Mouse (Mus musculus) thymus, postnatal 4 days (tissue): ENCODE results near the gene Mettl14.
A peak's percentile ranks its signal among the peaks of the same experiment; 100 is the strongest.
"Not testable (repeated sequence)": the region's sequence is repeated elsewhere in the genome, so short reads cannot be mapped to it uniquely, and the experiment has no call there.

Source experiments
- DNase-seq: peaks from one replicate; pipeline ENCODE4 v3.0.0; 2021

The Mettl14 gene

GRCm38 (mm10) chr3:123385486-123386156, at the start of gene Mettl14:
Mettl14 (minus strand) TSS chr3:123386108.
- peak; percentile 96 for DNase-seq

- no peak for DNase-seq
Measured at GRCm38 (mm10) chr3:123433362-123433761, 47.5 kb upstream of the Mettl14 start.

- no peak for DNase-seq
Measured at GRCm38 (mm10) chr3:123431951-123432674, 46.2 kb upstream of the Mettl14 start.

GRCm38 (mm10) chr3:123429597-123430458, 43.9 kb upstream of the Mettl14 start:
- no peak for DNase-seq

- DNase-seq, result no peak
Measured at GRCm38 (mm10) chr3:123428005-123428404, 42.1 kb upstream of the Mettl14 start.

- DNase-seq, result no peak
Measured at GRCm38 (mm10) chr3:123425647-123426046, 39.7 kb upstream of the Mettl14 start.

- DNase-seq, result no peak
Measured at GRCm38 (mm10) chr3:123413173-123413572, 27.3 kb upstream of the Mettl14 start.

GRCm38 (mm10) chr3:123411821-123412578, 26.1 kb upstream of the Mettl14 start:
- DNase-seq, result no peak

GRCm38 (mm10) chr3:123404945-123405344, 19.0 kb upstream of the Mettl14 start:
- DNase-seq, result no peak

- DNase-seq, result no peak
Measured at GRCm38 (mm10) chr3:123397562-123398481, 11.9 kb upstream of the Mettl14 start.

GRCm38 (mm10) chr3:123395611-123396010, 9.7 kb upstream of the Mettl14 start:
- no peak for DNase-seq

- no peak for DNase-seq
Measured at GRCm38 (mm10) chr3:123391180-123391579, 5.3 kb upstream of the Mettl14 start.

GRCm38 (mm10) chr3:123386157-123386780, 361 bp upstream of the Mettl14 start:
- DNase-seq, result not testable (repeated sequence)

- DNase-seq, result peak; percentile 11
Measured at GRCm38 (mm10) chr3:123385118-123385485, 806 bp downstream of the Mettl14 start.

- no peak for DNase-seq
Measured at GRCm38 (mm10) chr3:123384435-123384834, 1.5 kb downstream of the Mettl14 start.

GRCm38 (mm10) chr3:123376562-123376961, 9.3 kb downstream of the Mettl14 start:
- DNase-seq, result no peak

- peak; percentile 25 for DNase-seq
Measured at GRCm38 (mm10) chr3:123371766-123372535, 14.0 kb downstream of the Mettl14 start.

- no peak for DNase-seq
Measured at GRCm38 (mm10) chr3:123370927-123371326, 15.0 kb downstream of the Mettl14 start.

- DNase-seq, result no peak
Measured at GRCm38 (mm10) chr3:123369161-123369560, 16.7 kb downstream of the Mettl14 start.

GRCm38 (mm10) chr3:123366820-123367219, 19.1 kb downstream of the Mettl14 start:
- not testable (repeated sequence) for DNase-seq
